Comparison of ENCODE assay signal across 8 mouse cellular contexts in genomic region chr3:142395520-142396193, GRCm38 (mm10). TPM values are rescaled to one million over a fixed set of nuclear protein-coding genes. Genes with fewer than 3 reads are reported as not detected.
DNase-seq lines count a peak whose midpoint lies in the region; ATAC-seq and TF ChIP-seq lines count a peak whose summit lies in the region.

TSS of gene Pdlim5 (minus strand) at chr3:142395696.

- peak; percentile 93 for ATAC-seq in activated CD4-positive, CD25-positive, alpha-beta regulatory T cell, adult 4 months
- ATAC-seq in inflammation-experienced regulatory T-cells, adult 6 months, result peak; percentile 91
- ATAC-seq in megakaryocyte-erythroid progenitor cell, adult 5-6 weeks (replicated peaks; ENCODE audit: low FRiP score, low TSS enrichment, poor library complexity, severe bottlenecking), result peak; percentile 95

- peak within 1 kb of the TSS; percentile 74 for H3K4me3 ChIP-seq in cortical plate, adult 2 months (ENCODE audit: insufficient read depth, low read length)

- intact Hi-C loops in left cerebral cortex, postnatal 10 days (cut with DNase I), result loop anchor here (5.0 kb wide), 2 partner anchors 47 to 83 kb away; no protein-coding TSS in a partner anchor

- peak; percentile 96 for DNase-seq in gastrocnemius, postnatal 10 days
- peak; percentile 70 to 93 for DNase-seq in left cerebral cortex, postnatal 10 days (ENCODE audit: extremely low spot score in 1 of 2, low spot score in 2 of 2)
- DNase-seq in right cerebral cortex, postnatal 25 days, result peak; percentile 82
- DNase-seq in urinary bladder, postnatal 4 days (ENCODE audit: low spot score in 2 of 2), result peak; percentile 95

- no peaks in the 10 kb centered on the region for H3K4me1 ChIP-seq in cortical plate, adult 2 months (ENCODE audit: control insufficient read depth, insufficient read depth, low read length)

- peak within 1 kb of the TSS; percentile 66 for H3K27ac ChIP-seq in cortical plate, adult 2 months (ENCODE audit: insufficient read depth, low read length)

- peak; percentile 56; the same call in 1 of the 2 replicates for TF ChIP-seq POLR2A in cortical plate, adult 2 months (IDR thresholded peaks at IDR 0.05; ENCODE audit: extremely low read depth, insufficient read depth, low read length)

- no peak for TF ChIP-seq CTCF in cortical plate, adult 2 months (IDR thresholded peaks at IDR 0.05; ENCODE audit: extremely low read depth, insufficient read depth, low read length)

RNA-seq across cellular contexts. Expression of gene Pdlim5, which starts in this region (rescaled TPM):
- polyA plus RNA-seq in activated CD4-positive, CD25-positive, alpha-beta regulatory T cell, adult 4 months (2017; shearing (Covaris generic)), result 10 to 100 TPM; 21.1 to 26.6 TPM
- 18.7 and 19.9 TPM in 2 replicates for polyA plus RNA-seq in cortical plate, adult 2 months (2012; rRNA removed)
- total RNA-seq in gastrocnemius, postnatal 10 days (2021), result 100 to 1,000 TPM; 388 to 401 TPM
- 10 to 100 TPM; 21.5 to 25.7 (median 25.4) TPM for polyA plus RNA-seq in inflammation-experienced regulatory T-cells, adult 6 months (2017; shearing (Covaris generic))
- total RNA-seq in left cerebral cortex, postnatal 10 days (2021), result 10 to 100 TPM; 18.4 to 18.9 TPM
- 20.0 and 24.0 TPM in 2 replicates for total RNA-seq in megakaryocyte-erythroid progenitor cell, adult 5-6 weeks (2014; fragmentation: Nextera tagmentation)
- 13.2 and 17.9 TPM in 2 replicates for total RNA-seq in megakaryocyte-erythroid progenitor cell, adult 5-6 weeks (2017)

Comparison
In these comparisons a context has a peak if more than half of its experiments do, and no peak if none do; other contexts are left out.
1. Peak in every context shown above with its lines: DNase-seq, ATAC-seq, H3K4me3 ChIP-seq and H3K27ac ChIP-seq.
2. RNA of gene Pdlim5 (total RNA-seq): 388 to 401 TPM in gastrocnemius, postnatal 10 days; 13.2 to 24.0 TPM in megakaryocyte-erythroid progenitor cell, adult 5-6 weeks and 18.4 to 18.9 TPM in left cerebral cortex, postnatal 10 days; every median in the first group is over 10 times any median in the second.